Mouse (Mus musculus) kidney, embryonic 14.5 days (tissue): ENCODE measurements around the gene Hils1. TPM values are rescaled to one million over a fixed set of nuclear protein-coding genes. Genes with fewer than 3 reads are reported as not detected.

ENCODE experiments used
- ATAC-seq: fragments of 200-750 bp; cut with Nextera tagmentation; 2 replicates; pipeline ENCODE4 v1.8.0; 2017; ENCODE audit warnings: moderate number of reproducible peaks, mild to moderate bottlenecking, moderate TSS enrichment, moderate library complexity; ENCODE audit not compliant: low FRiP score, low TSS enrichment
- H3K27ac ChIP-seq: fragments of 300-500 bp; sonication (generic); 2 replicates; pipeline ENCODE4 v1.5.1; 2014; ENCODE audit warnings: low read depth, mild to moderate bottlenecking, low read length, moderate library complexity, mixed read lengths
- H3K27me3 ChIP-seq: fragments of 300-500 bp; sonication (generic); 2 replicates; pipeline ENCODE4 v1.6.1; 2014; ENCODE audit warnings: mild to moderate bottlenecking, low read length; ENCODE audit not compliant: control insufficient read depth, insufficient read depth
- H3K36me3 ChIP-seq: fragments of 300-500 bp; sonication (generic); 2 replicates; pipeline ENCODE4 v1.6.1; 2014; ENCODE audit warnings: low read length, mixed read lengths; ENCODE audit not compliant: control insufficient read depth, insufficient read depth
- H3K4me1 ChIP-seq: fragments of 300-500 bp; sonication (generic); 2 replicates; pipeline ENCODE4 v1.6.1; 2014; ENCODE audit warnings: low read length, mixed read lengths; ENCODE audit not compliant: control insufficient read depth, insufficient read depth
- H3K4me2 ChIP-seq: fragments of 300-500 bp; sonication (generic); replicated peaks from 2 replicates; pipeline ENCODE4 v1.6.1; 2014; ENCODE audit warnings: low read depth, mild to moderate bottlenecking, low read length
- H3K4me3 ChIP-seq: fragments of 300-500 bp; sonication (generic); 2 replicates; pipeline ENCODE4 v1.5.1; 2014; ENCODE audit warnings: mild to moderate bottlenecking, low read length
- H3K9ac ChIP-seq: fragments of 300-500 bp; sonication (generic); 2 replicates; pipeline ENCODE4 v1.6.1; 2014; ENCODE audit warnings: low read depth, mild to moderate bottlenecking, low read length, moderate library complexity
- H3K9me3 ChIP-seq: fragments of 300-500 bp; sonication (generic); 2 replicates; pipeline ENCODE4 v1.6.1; 2016; ENCODE audit warnings: low read length; ENCODE audit not compliant: control insufficient read depth
- WGBS: fragments of 180-500 bp; shearing (Covaris S2); extraction: QIAGEN DNeasy Blood & Tissue Kit; methylation state at CpG from one replicate; pipeline ENCODE4 v1.1.7; 2014; 5-methylcytosine and 5-hydroxymethylcytosine counted together
- polyA plus RNA-seq: library from polyadenylated mRNA; unstranded; fragments of >200 nt; fragmentation: Nextera tagmentation; extraction: Ambion mirVana; gene quantifications from 2 replicates; pipeline ENCODE4 v1.2.1, GENCODE M21; 2014

Gene Hils1
- polyA plus RNA-seq, 1 experiment from 2014 or later, result not detected

- no peak overlapping the region for H3K4me2 ChIP-seq
- H3K36me3 ChIP-seq, result peaks cover 26% of the 10 kb centered on the region
- no peak overlapping the region for H3K4me3 ChIP-seq
- ATAC-seq, result no peak
- no peak overlapping the region for H3K27ac ChIP-seq
- H3K9me3 ChIP-seq, result no peaks in the 10 kb centered on the region
- H3K27me3 ChIP-seq, result no peaks in the 10 kb centered on the region; the same call in 1 of the 2 replicates
- WGBS, result 85% methylated on average over 3 of the region's 3 CpGs
- H3K4me1 ChIP-seq, result peaks cover 26% of the 10 kb centered on the region
- no peak overlapping the region for H3K9ac ChIP-seq
Observed at GRCm38 (mm10) chr11:95015484-95015883, 48.1 kb downstream of the Hils1 start.

Other genes with a start within 250 kb of the Hils1 start
- not detected in 2 replicates for gene Cdc34b, start 225.8 kb upstream of the Hils1 start, polyA plus RNA-seq
- not detected in 2 replicates for gene Tmem92, start 184.9 kb upstream of the Hils1 start, polyA plus RNA-seq
- 248 and 380 TPM in 2 replicates for gene Col1a1, start 31.4 kb upstream of the Hils1 start, polyA plus RNA-seq
- 0.24 TPM in 1 of 2 replicates, not detected in the other for gene Sgca, start 8.7 kb downstream of the Hils1 start, polyA plus RNA-seq
- 12.0 and 14.6 TPM in 2 replicates for gene Ppp1r9b, start 23.4 kb downstream of the Hils1 start, polyA plus RNA-seq
- 14.7 and 18.3 TPM in 2 replicates for gene Samd14, start 42.3 kb downstream of the Hils1 start, polyA plus RNA-seq
- 30.0 and 46.5 TPM in 2 replicates for gene Pdk2, start 73.8 kb downstream of the Hils1 start, polyA plus RNA-seq
- gene Itga3, start 109.2 kb downstream of the Hils1 start, polyA plus RNA-seq, result 13.9 and 20.9 TPM in 2 replicates
- gene Dlx3, start 152.5 kb downstream of the Hils1 start, polyA plus RNA-seq, result 0.71 and 1.2 TPM in 2 replicates
- gene Dlx4, start 178.7 kb downstream of the Hils1 start, polyA plus RNA-seq, result not detected in 2 replicates